Mouse (Mus musculus) ES-Bruce4 (cell line): ENCODE measurements at regions not wholly inside any gene's neighbourhood (a gene's known extent, or its start where the extent isn't known, plus 50 kb on each side); places are given as distances from the start of the nearest gene placed in this dataset.

Experiments
- CTCF ChIP-seq: IDR thresholded peaks from one replicate; pipeline ENCODE4 v1.8.1; 2011; ENCODE audit warnings: low read depth, low read length
- EP300 ChIP-seq: IDR thresholded peaks from 2 replicates; pipeline ENCODE4 v1.6.1; 2011; ENCODE audit warnings: low read depth, low read length; ENCODE audit not compliant: insufficient read depth

DNA sequence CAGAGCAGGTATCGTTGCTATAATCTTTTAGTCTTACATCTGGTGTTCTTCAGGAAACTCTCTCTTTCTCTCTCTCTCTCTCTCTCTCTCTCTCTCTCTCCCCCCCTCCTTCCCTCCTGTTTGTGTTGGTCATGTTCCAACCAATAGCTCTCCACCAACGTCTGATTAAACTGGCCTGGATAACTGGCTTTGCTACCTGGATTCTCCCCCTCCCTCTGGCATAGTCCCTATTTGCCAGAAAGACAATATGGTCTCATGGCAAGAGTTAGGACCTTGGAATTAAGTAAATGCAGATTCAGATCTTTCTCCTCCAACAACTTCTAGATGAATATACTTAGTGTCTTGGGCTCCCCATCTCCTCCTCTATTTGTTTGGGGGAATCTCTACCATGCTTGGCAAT, 161.6 kb upstream of the Jarid2 start:
- TF ChIP-seq CTCF (no peak), EP300 (no peak)
